Mouse (Mus musculus) brain, embryonic 14.5 days (tissue): Measurements from ENCODE around the gene Uggt2.

Experiments used
- CTCF ChIP-seq: fragments of 200-500 bp; IDR thresholded peaks from 2 replicates; pipeline ENCODE4 v1.5.1; 2012; ENCODE audit warnings: inconsistent platforms, mild to moderate bottlenecking, moderate library complexity, borderline replicate concordance; ENCODE audit not compliant: insufficient read depth, insufficient read length; ENCODE audit errors: extremely low read depth
- POLR2A ChIP-seq: fragments of 200-500 bp; IDR thresholded peaks from 2 replicates; pipeline ENCODE4 v1.6.1; 2012; ENCODE audit warnings: mild to moderate bottlenecking, inconsistent platforms, borderline replicate concordance; ENCODE audit not compliant: poor library complexity, insufficient read depth, insufficient read length, severe bottlenecking; ENCODE audit errors: extremely low read depth

- TF ChIP-seq POLR2A (no peak), CTCF (no peak)
Observed at GRCm38 (mm10) chr14:118972268-118972667, 127.0 kb downstream of the Uggt2 start.
